Mouse (Mus musculus): Measurements from ENCODE around the gene Jmjd1c. TPM values are rescaled to one million over a fixed set of nuclear protein-coding genes. Genes with fewer than 3 reads are reported as not detected.

Gene Jmjd1c
- polyA plus RNA-seq, 2 experiments = 34.5 to 52.2 TPM

- Histone ChIP-seq H3K4me2 (replicated peaks; ENCODE audit: low read depth, low read length, severe bottlenecking) (no peak overlapping the region), H3K27ac (replicated peaks; ENCODE audit: low read depth, low read length) (no peak overlapping the region), H3K4me3 (replicated peaks; ENCODE audit: low read length) (no peak overlapping the region), H3K9ac (ENCODE audit: low read depth, low read length, severe bottlenecking) (no peak overlapping the region), H3K9me3 (ENCODE audit: control insufficient read depth, low read length) (no peaks in the 10 kb centered on the region), H3K36me3 (ENCODE audit: control insufficient read depth, insufficient read depth, low read length) (no peaks in the 10 kb centered on the region), H3K4me1 (ENCODE audit: control insufficient read depth, insufficient read depth, low read length) (peaks cover 6% of the 10 kb centered on the region), H3K27me3 (ENCODE audit: control insufficient read depth, insufficient read depth, low read length) (no peaks in the 10 kb centered on the region)
- DNase-seq (ENCODE audit: low spot score) (no peak), ATAC-seq (ENCODE audit: low FRiP score, low read depth) (no peak)
- TF ChIP-seq POLR2A (IDR thresholded peaks at IDR 0.05; ENCODE audit: borderline replicate concordance, extremely low read depth, insufficient read depth, insufficient read length) = no peak
- 85% methylated on average over 8 of the region's 8 CpGs for whole genome bisulfite sequencing
Measured at GRCm38 (mm10) chr10:67180021-67180420, 84.1 kb downstream of the Jmjd1c start.

DNA sequence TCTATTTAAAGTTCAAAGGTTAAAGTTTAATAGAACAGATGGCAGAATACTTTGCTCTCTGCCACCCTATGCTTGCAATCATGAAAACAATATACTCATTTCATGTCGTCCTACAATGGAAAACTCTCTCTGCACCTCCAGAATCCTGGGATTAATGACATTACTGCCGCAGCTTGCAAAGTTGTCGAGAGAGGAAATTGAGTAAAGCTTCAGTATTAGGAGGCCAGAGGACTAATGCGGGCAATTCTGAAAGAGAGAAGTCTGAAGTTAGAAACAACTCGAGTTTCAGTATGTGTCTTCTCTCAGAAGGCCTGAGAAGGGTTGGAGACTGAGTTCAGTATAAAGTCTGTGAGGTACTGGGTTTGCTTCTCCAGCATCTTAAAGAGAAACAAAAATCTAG is 84.9 kb downstream of the Jmjd1c start:
- ATAC-seq (ENCODE audit: low FRiP score, low read depth) (no peak), DNase-seq (ENCODE audit: low spot score) (no peak)
- Histone ChIP-seq H3K9me3 (ENCODE audit: control insufficient read depth, low read length) (no peaks in the 10 kb centered on the region), H3K4me3 (replicated peaks; ENCODE audit: low read length) (no peak overlapping the region), H3K4me1 (ENCODE audit: control insufficient read depth, insufficient read depth, low read length) (peaks cover 6% of the 10 kb centered on the region), H3K27me3 (ENCODE audit: control insufficient read depth, insufficient read depth, low read length) (no peaks in the 10 kb centered on the region), H3K36me3 (ENCODE audit: control insufficient read depth, insufficient read depth, low read length) (no peaks in the 10 kb centered on the region), H3K27ac (replicated peaks; ENCODE audit: low read depth, low read length) (no peak overlapping the region), H3K9ac (ENCODE audit: low read depth, low read length, severe bottlenecking) (no peak overlapping the region), H3K4me2 (replicated peaks; ENCODE audit: low read depth, low read length, severe bottlenecking) (no peak overlapping the region)
- 37% methylated on average over 5 of the region's 5 CpGs for whole genome bisulfite sequencing
- no peak for TF ChIP-seq POLR2A (IDR thresholded peaks at IDR 0.05; ENCODE audit: borderline replicate concordance, extremely low read depth, insufficient read depth, insufficient read length)

- Histone ChIP-seq H3K4me2 (replicated peaks; ENCODE audit: low read depth, low read length, severe bottlenecking) (no peak overlapping the region), H3K9me3 (ENCODE audit: control insufficient read depth, low read length) (no peaks in the 10 kb centered on the region), H3K27me3 (ENCODE audit: control insufficient read depth, insufficient read depth, low read length) (no peaks in the 10 kb centered on the region), H3K36me3 (ENCODE audit: control insufficient read depth, insufficient read depth, low read length) (no peaks in the 10 kb centered on the region), H3K27ac (replicated peaks; ENCODE audit: low read depth, low read length) (0 out of 2 replicates have a peak overlapping the region, but pooled peaks have one; percentile 20), H3K4me1 (ENCODE audit: control insufficient read depth, insufficient read depth, low read length) (peaks cover 8% of the 10 kb centered on the region; the same call in 1 of the 2 replicates), H3K9ac (ENCODE audit: low read depth, low read length, severe bottlenecking) (no peak overlapping the region), H3K4me3 (replicated peaks; ENCODE audit: low read length) (no peak overlapping the region)
- DNase-seq (ENCODE audit: low spot score) (peak; percentile 44), ATAC-seq (ENCODE audit: low FRiP score, low read depth) (no peak)
- WGBS = 35% methylated on average over 3 of the region's 3 CpGs
- TF ChIP-seq POLR2A (IDR thresholded peaks at IDR 0.05; ENCODE audit: borderline replicate concordance, extremely low read depth, insufficient read depth, insufficient read length) = no peak
Measured at GRCm38 (mm10) chr10:67182651-67183050, 86.7 kb downstream of the Jmjd1c start.

DNA sequence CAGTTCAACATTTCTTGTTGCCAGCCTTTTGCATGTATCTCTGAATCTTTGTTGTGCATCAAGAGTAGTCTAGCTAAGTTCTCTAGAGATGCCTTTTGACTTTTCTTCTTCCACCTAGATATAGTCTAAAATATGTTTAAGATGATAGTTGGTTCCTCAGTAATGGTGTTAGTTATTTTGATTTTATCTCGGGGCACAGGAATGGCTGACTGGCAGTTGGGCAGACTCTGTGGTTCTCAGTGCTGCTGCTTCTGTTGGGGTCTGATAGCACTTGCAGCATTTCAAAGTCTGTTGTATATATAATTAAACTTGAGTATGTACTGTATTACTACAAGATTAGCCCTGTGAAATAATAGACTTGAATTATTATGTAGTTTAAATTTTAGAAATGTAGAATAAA is 87.2 kb downstream of the Jmjd1c start:
- no peaks in the 10 kb centered on the region for H3K36me3 ChIP-seq (ENCODE audit: control insufficient read depth, insufficient read depth, low read length)
- TF ChIP-seq POLR2A (IDR thresholded peaks at IDR 0.05; ENCODE audit: borderline replicate concordance, extremely low read depth, insufficient read depth, insufficient read length) = no peak
- DNase-seq (ENCODE audit: low spot score) = no peak
- 71% methylated on average over 1 of the region's 1 CpGs for WGBS
- no peak overlapping the region for H3K4me2 ChIP-seq (replicated peaks; ENCODE audit: low read depth, low read length, severe bottlenecking)
- no peaks in the 10 kb centered on the region for H3K9me3 ChIP-seq (ENCODE audit: control insufficient read depth, low read length)
- no peak overlapping the region for H3K9ac ChIP-seq (ENCODE audit: low read depth, low read length, severe bottlenecking)
- no peak for ATAC-seq (ENCODE audit: low FRiP score, low read depth)
- H3K4me1 ChIP-seq (ENCODE audit: control insufficient read depth, insufficient read depth, low read length) = peaks cover 12% of the 10 kb centered on the region
- H3K27me3 ChIP-seq (ENCODE audit: control insufficient read depth, insufficient read depth, low read length) = no peaks in the 10 kb centered on the region
- no peak overlapping the region for H3K27ac ChIP-seq (replicated peaks; ENCODE audit: low read depth, low read length)
- no peak overlapping the region for H3K4me3 ChIP-seq (replicated peaks; ENCODE audit: low read length)

DNA sequence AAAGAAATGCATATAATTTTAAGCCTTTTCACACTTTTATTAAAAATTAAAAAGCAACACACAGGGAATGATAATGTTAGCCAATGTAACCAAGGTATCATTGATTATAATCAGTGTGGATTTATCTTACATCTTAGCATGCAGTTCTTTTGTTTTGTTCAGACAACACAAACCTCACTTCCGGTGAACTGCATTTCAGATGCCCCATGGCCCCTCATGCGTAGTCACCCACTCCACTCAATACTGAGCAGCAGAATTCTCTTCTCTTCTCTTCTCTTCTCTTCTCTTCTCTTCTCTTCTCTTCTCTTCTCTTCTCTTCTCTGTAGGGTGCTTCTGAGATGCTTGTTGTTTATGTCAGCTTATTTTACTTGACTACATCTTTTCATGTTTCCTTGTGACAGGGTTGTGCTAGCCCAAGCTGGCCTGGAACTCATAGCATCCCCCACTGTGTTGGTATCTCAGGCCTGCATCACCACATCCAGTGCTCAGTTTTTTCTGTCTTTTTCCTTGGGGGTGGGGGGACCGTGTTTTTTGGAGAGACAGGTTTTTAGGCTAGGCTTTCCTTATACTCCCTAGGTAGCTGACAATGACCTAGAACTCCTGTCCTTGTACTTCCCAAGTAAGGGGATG is 88.6 kb downstream of the Jmjd1c start:
- no peak for TF ChIP-seq POLR2A (IDR thresholded peaks at IDR 0.05; ENCODE audit: borderline replicate concordance, extremely low read depth, insufficient read depth, insufficient read length)
- WGBS = 70% methylated on average over 3 of the region's 3 CpGs
- H3K27ac ChIP-seq (replicated peaks; ENCODE audit: low read depth, low read length) = no peak overlapping the region

More for the DNA sequence above, 88.6 kb downstream of the Jmjd1c start:
- no peaks in the 10 kb centered on the region for H3K9me3 ChIP-seq (ENCODE audit: control insufficient read depth, low read length)
- H3K4me1 ChIP-seq (ENCODE audit: control insufficient read depth, insufficient read depth, low read length) = peaks cover 14% of the 10 kb centered on the region
- H3K4me2 ChIP-seq (replicated peaks; ENCODE audit: low read depth, low read length, severe bottlenecking) = no peak overlapping the region
- no peak overlapping the region for H3K9ac ChIP-seq (ENCODE audit: low read depth, low read length, severe bottlenecking)
- ATAC-seq (ENCODE audit: low FRiP score, low read depth) (no peak), DNase-seq (ENCODE audit: low spot score) (no peak)
- H3K4me3 ChIP-seq (replicated peaks; ENCODE audit: low read length) = no peak overlapping the region
- no peaks in the 10 kb centered on the region for H3K36me3 ChIP-seq (ENCODE audit: control insufficient read depth, insufficient read depth, low read length)
- H3K27me3 ChIP-seq (ENCODE audit: control insufficient read depth, insufficient read depth, low read length) = no peaks in the 10 kb centered on the region

Measured in limb, embryonic 14.5 days (tissue).